Mouse (Mus musculus) lung, postnatal 0 days (tissue): ENCODE measurements at regions not wholly inside any gene's neighbourhood (a gene's known extent, or its start where the extent isn't known, plus 50 kb on each side); places are given as distances from the start of the nearest gene placed in this dataset.

Experiments
- ATAC-seq: fragments of 200-750 bp; cut with Nextera tagmentation; 2 replicates; pipeline ENCODE4 v1.8.0; 2017; ENCODE audit warnings: moderate library complexity
- DNase-seq: peaks from one replicate; pipeline ENCODE4 v3.0.0-alpha.2; 2016; ENCODE audit warnings: low spot score
- H3K27ac ChIP-seq: fragments of 300-500 bp; sonication (generic); 2 replicates; pipeline ENCODE4 v1.5.1; 2014; ENCODE audit warnings: antibody characterized with exemption, mild to moderate bottlenecking, low read length, mixed read lengths
- H3K27me3 ChIP-seq: fragments of 300-500 bp; sonication (generic); replicated peaks from 2 replicates; pipeline ENCODE4 v1.6.1; 2014; ENCODE audit warnings: low read length, mixed read lengths; ENCODE audit not compliant: insufficient read depth
- H3K36me3 ChIP-seq: fragments of 300-500 bp; sonication (generic); 2 replicates; pipeline ENCODE4 v1.6.1; 2014; ENCODE audit warnings: low read length, mixed read lengths; ENCODE audit not compliant: insufficient read depth
- H3K4me1 ChIP-seq: fragments of 300-500 bp; sonication (generic); 2 replicates; pipeline ENCODE4 v1.6.1; 2014; ENCODE audit warnings: antibody characterized with exemption, low read depth, low read length, mixed read lengths; ENCODE audit not compliant: insufficient read depth
- H3K4me2 ChIP-seq: fragments of 300-500 bp; sonication (generic); replicated peaks from 2 replicates; pipeline ENCODE4 v1.6.1; 2014; ENCODE audit warnings: low read depth, mild to moderate bottlenecking, low read length, moderate library complexity, mixed read lengths
- H3K4me3 ChIP-seq: fragments of 300-500 bp; sonication (generic); 2 replicates; pipeline ENCODE4 v1.5.1; 2014; ENCODE audit warnings: low read depth, low read length
- H3K9ac ChIP-seq: fragments of 300-500 bp; sonication (generic); replicated peaks from 2 replicates; pipeline ENCODE4 v1.6.1; 2014; ENCODE audit warnings: low read depth, mild to moderate bottlenecking
- H3K9me3 ChIP-seq: fragments of 300-500 bp; sonication (generic); 2 replicates; pipeline ENCODE4 v1.6.1; 2016; ENCODE audit warnings: low read length, mixed read lengths
- CTCF ChIP-seq: IDR thresholded peaks from 2 replicates; pipeline ENCODE4 v1.5.1; 2016; ENCODE audit warnings: antibody characterized with exemption, mild to moderate bottlenecking
- EP300 ChIP-seq: IDR thresholded peaks from 2 replicates; pipeline ENCODE4 v1.6.1; 2016; ENCODE audit warnings: antibody characterized with exemption, mild to moderate bottlenecking, control low read depth
- WGBS: fragments of 180-500 bp; shearing (Covaris S2); extraction: QIAGEN DNeasy Blood & Tissue Kit; methylation state at CpG from one replicate; pipeline ENCODE4 v1.1.7; 2014; 5-methylcytosine and 5-hydroxymethylcytosine counted together

DNA sequence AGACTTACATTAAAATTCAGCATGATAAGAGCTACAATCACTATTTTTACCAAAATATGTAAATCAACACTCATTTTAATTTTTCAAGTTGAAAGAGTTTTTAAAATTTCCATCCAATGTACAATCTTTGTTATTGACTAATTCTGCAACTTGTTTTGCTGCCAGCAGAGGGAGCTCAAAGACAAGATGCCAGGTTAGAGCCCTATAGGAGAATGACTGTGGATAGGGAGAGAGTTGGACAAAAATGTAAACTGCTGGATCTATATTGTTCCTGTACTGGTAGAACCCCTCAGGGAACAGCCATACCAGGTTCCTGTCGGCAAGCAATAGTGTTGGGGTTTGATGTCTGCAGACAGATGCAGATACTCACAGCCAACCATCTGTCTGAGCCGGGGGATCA lies 288.8 kb upstream of the 4930550L24Rik start:
- no peaks in the 10 kb centered on the region for H3K27me3 ChIP-seq
- no peaks in the 10 kb centered on the region for H3K9me3 ChIP-seq
- H3K4me3 ChIP-seq, result no peak overlapping the region
- 72% methylated on average over 2 of the region's 2 CpGs for WGBS
- DNase-seq (peak; percentile 18), ATAC-seq (no peak)
- no peak overlapping the region for H3K27ac ChIP-seq
- no peak overlapping the region for H3K4me2 ChIP-seq
- no peaks in the 10 kb centered on the region for H3K36me3 ChIP-seq
- no peaks in the 10 kb centered on the region for H3K4me1 ChIP-seq
- TF ChIP-seq EP300 (no peak), CTCF (peak; percentile 54)
- no peak overlapping the region for H3K9ac ChIP-seq
